In the genomic region with DNA sequence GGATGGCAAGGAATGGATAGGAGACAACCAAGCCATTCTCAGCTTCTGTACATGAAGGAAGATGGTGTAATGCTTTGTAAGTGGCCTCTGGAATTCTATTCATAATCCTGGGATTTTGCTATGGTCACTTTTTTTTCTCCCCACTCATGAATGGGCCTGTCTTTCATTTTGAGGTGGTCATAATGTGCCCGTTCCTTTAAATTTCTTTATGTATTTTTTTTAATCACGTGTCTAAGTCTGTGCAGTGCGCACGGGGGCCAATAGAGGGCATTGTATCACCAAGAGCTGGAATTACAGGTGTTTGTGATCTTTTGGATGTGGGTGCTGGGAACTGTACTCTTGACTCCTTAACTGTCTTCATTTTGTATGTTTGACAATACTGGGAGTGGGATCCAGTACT, we compare ENCODE assay signal across 8 mouse cellular contexts. TPM values are rescaled to one million over a fixed set of nuclear protein-coding genes. Genes with fewer than 3 reads are reported as not detected.
DNase-seq lines count a peak whose midpoint lies in the region; ATAC-seq and TF ChIP-seq lines count a peak whose summit lies in the region.

No protein-coding gene starts in this region.

- H3K4me3 ChIP-seq in gastrocnemius, adult 2 months = peak overlapping the region; percentile 90
- peak overlapping the region; percentile 57 for H3K4me3 ChIP-seq in heart, embryonic 11.5 days (ENCODE audit: low read depth, low read length)
- H3K4me3 ChIP-seq in kidney, embryonic 16.5 days (ENCODE audit: low read length) = peak overlapping the region; percentile 73
- peak overlapping the region; percentile 69 for H3K4me3 ChIP-seq in lung, embryonic 15.5 days
- peak overlapping the region; percentile 89; the same call in 1 of the 2 replicates for H3K4me3 ChIP-seq in small intestine, adult 2 months (ENCODE audit: low read depth, low read length)

- no peak for TF ChIP-seq POLR2A in small intestine, adult 2 months (IDR thresholded peaks at IDR 0.05; ENCODE audit: low read depth, low read length)

- TF ChIP-seq CTCF in gastrocnemius, adult 2 months (IDR thresholded peaks at IDR 0.05) = peak; percentile 66
- TF ChIP-seq CTCF in small intestine, adult 2 months (IDR thresholded peaks at IDR 0.05; ENCODE audit: extremely low read depth, insufficient read length, insufficient replicate concordance, low read depth, low read length) = no peak

- ATAC-seq in heart, embryonic 11.5 days (replicated peaks; ENCODE audit: insufficient number of reproducible peaks, low FRiP score, low TSS enrichment) = no peak
- ATAC-seq in kidney, embryonic 16.5 days (ENCODE audit: low FRiP score, low TSS enrichment) = no peak
- ATAC-seq in lung, embryonic 15.5 days (ENCODE audit: borderline replicate concordance, extremely low read depth, low FRiP score, low TSS enrichment) = no peak

- peak overlapping the region; percentile 65 for H3K27ac ChIP-seq in gastrocnemius, adult 2 months
- peak overlapping the region; percentile 70 for H3K27ac ChIP-seq in heart, embryonic 11.5 days (ENCODE audit: low read depth, low read length)
- peak overlapping the region; percentile 89 for H3K27ac ChIP-seq in kidney, embryonic 16.5 days (ENCODE audit: low read length)
- peak overlapping the region; percentile 89 for H3K27ac ChIP-seq in lung, embryonic 15.5 days
- peak overlapping the region; percentile 22; the same call in 1 of the 2 replicates for H3K27ac ChIP-seq in small intestine, adult 2 months (ENCODE audit: insufficient read depth, low read depth, low read length)

- 14% methylated on average over 4 of the region's 4 CpGs for WGBS in heart, embryonic 11.5 days (ENCODE audit: insufficient replicate concordance)
- WGBS in kidney, embryonic 16.5 days = 14% methylated on average over 4 of the region's 4 CpGs
- 5% methylated on average over 4 of the region's 4 CpGs for WGBS in lung, embryonic 15.5 days
- 2% methylated on average over 4 of the region's 4 CpGs for WGBS in small intestine, adult 2 months

- peak; percentile 27 for DNase-seq in gastrocnemius, adult 2 months
- no peak for DNase-seq in gastrocnemius, postnatal 25 days
- peak; percentile 11 for DNase-seq in Muller cell, postnatal 12 days (ENCODE audit: inconsistent ontology term)
- peak; percentile 46 to 67 for DNase-seq in cerebellum, postnatal 25 days

- H3K36me3 ChIP-seq in heart, embryonic 11.5 days (ENCODE audit: control insufficient read depth, insufficient read depth, low read length) = peaks cover 12% of the 10 kb centered on the region
- H3K36me3 ChIP-seq in kidney, embryonic 16.5 days (ENCODE audit: insufficient read depth, low read length) = peaks cover 8% of the 10 kb centered on the region
- H3K36me3 ChIP-seq in lung, embryonic 15.5 days = peaks cover 9% of the 10 kb centered on the region
- peaks cover 1% of the 10 kb centered on the region; the same call in 1 of the 2 replicates for H3K36me3 ChIP-seq in small intestine, adult 2 months (ENCODE audit: control insufficient read depth, insufficient read depth, low read length)

- H3K9me3 ChIP-seq in heart, embryonic 11.5 days (replicated peaks; ENCODE audit: control insufficient read depth, low read length) = no peaks in the 10 kb centered on the region
- H3K9me3 ChIP-seq in kidney, embryonic 16.5 days (ENCODE audit: low read length) = no peaks in the 10 kb centered on the region
- H3K9me3 ChIP-seq in lung, embryonic 15.5 days = no peaks in the 10 kb centered on the region

- H3K4me2 ChIP-seq in heart, embryonic 11.5 days = peak overlapping the region; percentile 80
- H3K4me2 ChIP-seq in kidney, embryonic 16.5 days (replicated peaks; ENCODE audit: low read depth, low read length) = peak overlapping the region; percentile 57
- peak overlapping the region; percentile 78 for H3K4me2 ChIP-seq in lung, embryonic 15.5 days

- peaks cover 13% of the 10 kb centered on the region for H3K4me1 ChIP-seq in heart, embryonic 11.5 days (ENCODE audit: control insufficient read depth, insufficient read depth, low read length)
- peaks cover 10% of the 10 kb centered on the region; the same call in 1 of the 2 replicates for H3K4me1 ChIP-seq in kidney, embryonic 16.5 days (ENCODE audit: insufficient read depth, low read length)
- H3K4me1 ChIP-seq in lung, embryonic 15.5 days = peaks cover 28% of the 10 kb centered on the region
- H3K4me1 ChIP-seq in small intestine, adult 2 months (ENCODE audit: control insufficient read depth, insufficient read depth, insufficient read length, low read length) = no peaks in the 10 kb centered on the region; the same call in 1 of the 2 replicates

- H3K9ac ChIP-seq in heart, embryonic 11.5 days (ENCODE audit: low read depth, low read length) = peak overlapping the region; percentile 76
- H3K9ac ChIP-seq in kidney, embryonic 16.5 days (replicated peaks; ENCODE audit: low read length) = peak overlapping the region; percentile 75
- H3K9ac ChIP-seq in lung, embryonic 15.5 days = peak overlapping the region; percentile 44

- no peaks in the 10 kb centered on the region for H3K27me3 ChIP-seq in heart, embryonic 11.5 days (ENCODE audit: control insufficient read depth, insufficient read depth, low read length)
- H3K27me3 ChIP-seq in kidney, embryonic 16.5 days (ENCODE audit: insufficient read depth, low read length) = no peaks in the 10 kb centered on the region
- no peaks in the 10 kb centered on the region for H3K27me3 ChIP-seq in lung, embryonic 15.5 days
- H3K27me3 ChIP-seq in small intestine, adult 2 months (ENCODE audit: control insufficient read depth, insufficient read depth, low read length) = no peaks in the 10 kb centered on the region

- intact Hi-C loops in gastrocnemius, adult 2 months (cut with DNase I) = loop anchor here (5.0 kb wide), 1 partner anchor 417 kb away; no protein-coding TSS in a partner anchor

RNA-seq across cellular contexts. Expression of a gene that starts 0.7 kb away (rescaled TPM):
- 1 to 10 TPM in 1 of 2 experiments, under 1 TPM in 1; 0.92 to 1.1 TPM for total RNA-seq in gastrocnemius, adult 2 months (2021)
- 1 to 10 TPM; 1.4 to 1.5 TPM for total RNA-seq in gastrocnemius, postnatal 25 days (2021)
- polyA plus RNA-seq in heart, embryonic 11.5 days (2014; fragmentation: Nextera tagmentation; extraction: Ambion mirVana) = 20.9 and 27.1 TPM in 2 replicates
- polyA plus RNA-seq in kidney, embryonic 16.5 days (2015; fragmentation: Nextera tagmentation; extraction: Ambion mirVana) = 32.8 and 36.7 TPM in 2 replicates
- polyA plus RNA-seq in lung, embryonic 15.5 days (2015; fragmentation: Nextera tagmentation; extraction: Ambion mirVana) = 31.3 and 33.1 TPM in 2 replicates
- polyA plus RNA-seq in small intestine, adult 2 months (2012; rRNA removed) = 1.7 and 4.3 TPM in 2 replicates

RNA-seq across cellular contexts. Expression of a gene that starts 0.9 kb away (rescaled TPM):
- total RNA-seq in gastrocnemius, adult 2 months (2021) = 10 to 100 TPM; 14.1 to 19.4 TPM
- 10 to 100 TPM in 1 of 2 experiments, 1 to 10 TPM in 1; 9.7 to 12.5 TPM for total RNA-seq in gastrocnemius, postnatal 25 days (2021)
- polyA plus RNA-seq in heart, embryonic 11.5 days (2014; fragmentation: Nextera tagmentation; extraction: Ambion mirVana) = 30.2 and 32.6 TPM in 2 replicates
- polyA plus RNA-seq in kidney, embryonic 16.5 days (2015; fragmentation: Nextera tagmentation; extraction: Ambion mirVana) = 32.1 and 35.3 TPM in 2 replicates
- 30.7 and 31.7 TPM in 2 replicates for polyA plus RNA-seq in lung, embryonic 15.5 days (2015; fragmentation: Nextera tagmentation; extraction: Ambion mirVana)
- 6.2 and 10.5 TPM in 2 replicates for polyA plus RNA-seq in small intestine, adult 2 months (2012; rRNA removed)

RNA-seq across cellular contexts. Expression of a gene that starts 30.6 kb away (rescaled TPM):
- 10 to 100 TPM; 49.1 to 70.6 TPM for total RNA-seq in gastrocnemius, adult 2 months (2021)
- total RNA-seq in gastrocnemius, postnatal 25 days (2021) = 10 to 100 TPM; 33.0 to 43.3 TPM
- 17.1 and 18.7 TPM in 2 replicates for polyA plus RNA-seq in heart, embryonic 11.5 days (2014; fragmentation: Nextera tagmentation; extraction: Ambion mirVana)
- 18.6 and 19.5 TPM in 2 replicates for polyA plus RNA-seq in kidney, embryonic 16.5 days (2015; fragmentation: Nextera tagmentation; extraction: Ambion mirVana)
- 19.1 and 19.7 TPM in 2 replicates for polyA plus RNA-seq in lung, embryonic 15.5 days (2015; fragmentation: Nextera tagmentation; extraction: Ambion mirVana)
- polyA plus RNA-seq in small intestine, adult 2 months (2012; rRNA removed) = 20.0 and 34.6 TPM in 2 replicates

RNA-seq across cellular contexts. Expression of a gene that starts 39.1 kb away (rescaled TPM):
- 10 to 100 TPM; 11.9 to 16.6 TPM for total RNA-seq in gastrocnemius, adult 2 months (2021)
- 10 to 100 TPM; 12.4 to 15.0 TPM for total RNA-seq in gastrocnemius, postnatal 25 days (2021)
- 8.1 and 9.4 TPM in 2 replicates for polyA plus RNA-seq in heart, embryonic 11.5 days (2014; fragmentation: Nextera tagmentation; extraction: Ambion mirVana)
- polyA plus RNA-seq in kidney, embryonic 16.5 days (2015; fragmentation: Nextera tagmentation; extraction: Ambion mirVana) = 12.1 and 14.7 TPM in 2 replicates
- 9.9 and 10.4 TPM in 2 replicates for polyA plus RNA-seq in lung, embryonic 15.5 days (2015; fragmentation: Nextera tagmentation; extraction: Ambion mirVana)
- polyA plus RNA-seq in small intestine, adult 2 months (2012; rRNA removed) = 2.1 and 3.2 TPM in 2 replicates

Comparison
In these comparisons a context has a peak if more than half of its experiments do, and no peak if none do; other contexts are left out.
1. H3K27ac ChIP-seq: peak in every context shown above with its lines; median percentile 89 in kidney, embryonic 16.5 days; 89 in lung, embryonic 15.5 days; 70 in heart, embryonic 11.5 days; 65 in gastrocnemius, adult 2 months; 22 in small intestine, adult 2 months.